Mouse (Mus musculus) spleen, adult 12 weeks (tissue): ENCODE data around the gene Pold2.

Source experiments
- DNase-seq: peaks from one replicate; pipeline ENCODE4 v3.0.0; 2022; ENCODE audit warnings: low spot score

The Pold2 gene

DNA sequence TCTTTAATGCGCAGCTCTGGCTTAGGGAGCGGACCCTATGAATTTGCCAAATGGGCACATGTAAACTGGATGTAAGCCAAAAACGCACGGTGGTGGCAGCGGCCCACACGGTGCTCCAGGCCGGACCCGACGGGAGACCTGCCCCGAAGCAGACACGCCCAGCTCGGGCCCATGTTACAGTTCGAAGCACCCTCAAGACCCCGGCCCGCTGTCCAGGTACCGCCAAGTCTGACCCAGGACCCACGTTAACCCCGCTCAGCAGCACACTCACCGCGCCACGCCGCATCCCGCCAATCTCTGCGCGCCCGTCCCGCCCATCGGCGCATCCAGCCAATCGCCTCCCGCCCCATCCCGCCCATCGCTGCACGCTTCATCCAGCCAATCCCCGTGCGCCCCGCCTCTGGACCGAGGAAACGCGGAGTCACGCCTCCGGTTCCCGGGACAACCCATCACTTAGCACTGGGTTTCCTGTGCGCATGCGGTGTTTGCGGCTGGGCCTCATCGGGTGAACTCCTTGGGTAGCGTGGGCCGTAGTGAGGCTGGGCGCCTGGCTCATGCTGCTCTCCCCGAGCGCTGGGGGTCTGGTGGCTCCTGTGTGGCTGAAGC is at the start of gene Pold2:
Gene Pold2, minus strand, starts transcription at position 372 of the 606 bp plus-strand sequence.
- DNase-seq = peak; percentile 93

- no peak for DNase-seq
These were observed 48.7 kb upstream of the Pold2 start for GRCm38 (mm10) chr11:5926696-5927220.

GRCm38 (mm10) chr11:5924699-5925098 is 46.6 kb upstream of the Pold2 start:
- no peak for DNase-seq

- no peak for DNase-seq
These were observed 42.4 kb upstream of the Pold2 start for GRCm38 (mm10) chr11:5920323-5920960.

DNA sequence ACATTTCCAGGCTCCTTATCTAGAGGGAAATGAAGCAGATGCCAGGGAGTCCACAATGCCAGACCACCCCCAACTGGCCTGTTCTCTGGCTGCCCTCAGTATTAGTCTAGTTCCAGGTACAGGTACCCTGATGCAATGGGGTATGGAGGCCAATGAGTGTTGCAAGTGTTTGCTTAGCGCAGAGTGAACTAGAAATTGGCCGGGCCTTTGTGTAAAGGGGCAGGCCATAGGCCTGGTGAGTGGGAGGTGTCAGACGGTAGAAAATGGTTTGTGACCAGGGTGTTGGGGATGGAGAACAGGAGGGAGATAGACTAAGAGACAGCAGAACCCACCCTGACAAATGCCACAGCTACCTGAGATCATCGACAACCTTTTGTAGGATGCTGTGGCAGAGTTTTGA is 41.5 kb upstream of the Pold2 start:
- DNase-seq = no peak

DNA sequence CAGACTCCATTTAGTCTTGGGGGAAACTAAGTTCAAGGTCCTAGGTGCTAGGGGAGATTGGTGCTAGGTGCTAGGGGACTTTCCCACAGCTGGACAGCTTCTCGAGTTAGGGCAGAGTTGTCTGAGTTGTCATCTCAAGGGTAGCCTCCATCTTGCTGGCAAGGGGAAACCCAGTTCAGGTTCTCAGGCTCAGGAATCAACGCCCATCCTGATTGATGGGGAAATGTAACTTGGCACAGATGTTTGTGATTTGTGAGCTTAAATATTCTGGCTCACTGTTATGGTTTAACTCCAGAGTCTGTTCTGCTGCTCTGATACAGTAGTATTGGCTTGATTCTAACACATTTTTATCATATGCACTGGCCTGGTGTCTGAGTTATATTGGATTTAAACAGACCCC is 40.0 kb upstream of the Pold2 start:
- no peak for DNase-seq

DNA sequence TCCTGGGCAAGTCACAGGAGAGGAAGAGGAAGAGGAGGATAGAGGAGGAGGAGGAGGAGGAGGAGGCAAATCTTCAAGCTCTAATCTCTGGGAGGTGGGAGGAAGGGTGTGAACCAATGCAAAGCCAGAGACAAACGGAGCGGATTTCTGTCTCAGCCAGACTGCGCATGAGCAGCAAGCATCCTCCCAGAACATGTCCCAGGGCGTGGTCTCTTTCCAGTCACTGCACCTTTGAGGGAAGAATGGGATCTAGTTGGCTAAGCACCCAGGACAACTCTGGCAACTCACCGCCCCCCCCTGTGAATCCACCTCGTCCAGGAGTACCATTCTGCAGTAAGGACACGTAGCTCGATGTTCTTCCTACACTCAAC is 38.1 kb upstream of the Pold2 start:
- no peak for DNase-seq

GRCm38 (mm10) chr11:5915429-5916177 is 37.5 kb upstream of the Pold2 start:
- no peak for DNase-seq

DNA sequence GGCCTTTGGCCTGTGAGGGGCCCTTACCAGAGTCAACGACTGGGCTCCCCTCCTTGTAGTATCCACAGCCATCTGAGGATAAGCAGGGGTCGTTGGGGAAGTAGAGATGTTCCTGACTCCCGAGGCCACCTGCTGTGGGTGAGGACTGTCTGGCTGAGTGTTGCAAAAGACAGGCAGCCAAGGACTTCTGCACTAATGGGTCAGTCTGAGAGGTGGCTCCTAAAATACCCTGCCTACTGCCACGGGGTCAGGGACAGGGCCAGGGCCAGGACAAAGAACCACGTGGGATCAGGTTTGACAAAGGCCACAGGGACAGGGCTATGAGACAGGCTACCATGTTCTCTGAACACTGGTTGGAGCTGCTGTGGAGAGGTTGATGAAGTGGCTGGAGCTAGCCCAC is 36.8 kb upstream of the Pold2 start:
- no peak for DNase-seq

DNA sequence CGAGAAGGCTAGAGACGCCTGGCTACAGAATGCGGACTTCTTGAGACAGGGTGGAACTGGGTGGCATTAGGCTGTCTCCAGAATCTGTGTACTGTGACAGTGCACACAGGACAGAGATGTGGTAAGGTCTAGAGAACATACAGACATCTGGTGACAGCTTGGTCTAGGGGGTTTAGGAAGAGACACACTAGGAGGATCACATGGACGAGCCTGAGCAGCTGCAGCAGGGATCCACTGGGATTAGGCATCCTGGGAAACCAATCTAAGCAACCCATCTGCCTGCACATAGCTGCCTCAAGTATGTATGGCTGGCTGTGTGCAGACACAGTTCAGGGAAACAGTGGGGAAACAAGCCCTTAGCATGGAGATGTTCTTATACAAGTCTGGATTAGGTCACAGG is 35.8 kb upstream of the Pold2 start:
- DNase-seq = no peak

- no peak for DNase-seq
These were observed 35.2 kb upstream of the Pold2 start for GRCm38 (mm10) chr11:5913256-5913655.

DNA sequence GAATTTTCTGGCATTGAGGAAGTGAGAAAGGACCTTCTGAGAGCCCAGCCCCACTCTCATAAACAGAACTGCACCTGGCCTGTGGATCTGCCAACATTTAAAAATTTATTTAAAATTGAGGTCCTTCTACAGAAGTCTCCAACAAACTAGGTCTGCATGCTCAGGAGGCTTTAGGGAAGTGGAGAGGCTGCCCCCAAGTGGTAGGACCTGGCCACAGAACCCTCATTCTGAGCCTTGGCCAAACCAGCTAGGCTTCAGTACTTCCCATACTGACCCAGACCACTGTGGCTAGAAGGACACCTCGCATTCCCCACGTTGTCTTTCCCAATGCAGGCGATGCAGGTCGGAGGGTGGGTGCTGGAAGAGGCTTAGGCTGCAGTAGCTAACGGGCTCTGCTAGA is 34.5 kb upstream of the Pold2 start:
- DNase-seq = no peak

DNA sequence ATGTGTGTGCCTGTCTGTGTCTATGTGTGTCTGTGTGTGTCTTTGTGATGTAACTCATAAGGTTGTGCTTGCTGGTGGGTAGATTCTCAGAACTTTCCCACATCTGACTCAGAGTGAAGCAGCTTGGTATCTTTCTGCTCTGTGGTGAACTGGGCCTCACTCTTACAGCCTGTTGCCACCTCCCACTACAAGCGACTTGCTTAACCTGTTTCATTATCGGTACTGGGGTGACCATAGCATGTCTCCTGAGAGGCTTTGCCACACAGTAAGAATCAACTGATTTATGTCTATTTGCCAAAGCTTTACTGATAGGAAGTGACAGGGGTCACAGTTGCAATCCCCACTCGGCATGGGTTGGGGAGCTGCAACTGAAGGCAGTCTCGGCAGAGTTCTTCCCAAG is 30.6 kb upstream of the Pold2 start:
- no peak for DNase-seq

DNA sequence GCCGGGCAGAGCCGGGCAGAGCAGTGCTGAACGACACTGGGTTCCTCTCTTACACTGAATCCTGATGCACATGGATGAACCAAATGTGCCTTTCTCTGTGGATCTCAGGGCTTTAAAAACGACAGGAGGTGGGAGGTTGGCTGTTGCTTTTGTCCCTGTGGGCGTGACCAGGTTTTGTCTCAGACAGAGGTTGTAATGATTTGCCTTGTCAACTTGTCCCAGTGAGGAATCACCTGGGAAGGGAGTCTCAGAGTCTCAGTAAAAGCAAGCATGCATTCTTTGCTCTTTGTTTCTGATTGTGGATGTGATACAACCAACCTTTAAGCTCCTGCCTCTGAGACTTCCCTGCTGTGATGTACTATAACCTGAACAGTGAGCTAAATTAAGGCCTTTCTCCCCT is 29.0 kb upstream of the Pold2 start:
- no peak for DNase-seq

DNA sequence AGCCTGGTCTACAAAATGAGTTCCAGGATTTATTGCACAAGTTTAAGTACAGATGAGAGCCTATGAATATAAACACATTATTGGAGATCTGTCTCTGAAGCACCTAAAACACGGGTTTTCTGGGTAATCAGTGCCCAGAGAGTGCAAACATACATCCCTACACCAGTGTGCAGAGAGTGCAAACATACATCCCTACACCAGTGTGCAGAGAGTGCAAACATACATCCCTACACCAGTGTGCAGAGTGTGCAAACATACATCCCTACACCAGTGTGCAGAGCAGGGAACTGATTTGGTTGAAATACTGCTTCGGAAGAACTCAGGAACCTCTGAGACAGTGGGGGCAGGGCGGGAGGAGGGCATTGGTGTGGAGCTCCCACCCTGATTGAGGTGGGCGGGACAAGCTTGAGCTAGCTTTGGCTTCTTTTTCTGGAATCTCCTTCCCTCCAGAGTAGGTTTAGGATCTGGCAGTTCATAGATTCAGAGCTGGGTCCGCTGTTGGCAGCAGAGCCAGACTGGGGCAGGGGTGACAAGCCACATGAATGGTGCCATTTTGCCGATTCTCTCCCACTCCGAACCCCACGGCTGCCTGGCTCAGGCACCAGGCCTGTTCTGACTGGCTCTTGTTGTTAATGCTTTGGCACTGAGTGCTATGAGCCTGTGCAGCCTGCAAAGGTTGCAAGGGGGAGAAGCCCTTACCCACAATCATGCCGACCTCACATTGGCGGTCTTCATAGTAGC is 27.9 kb upstream of the Pold2 start:
- DNase-seq = no peak

GRCm38 (mm10) chr11:5904871-5905270 is 26.8 kb upstream of the Pold2 start:
- no peak for DNase-seq

- DNase-seq = no peak
These were observed 26.3 kb upstream of the Pold2 start for GRCm38 (mm10) chr11:5904357-5904756.

- no peak for DNase-seq
These were observed 25.8 kb upstream of the Pold2 start for GRCm38 (mm10) chr11:5903844-5904243.

DNA sequence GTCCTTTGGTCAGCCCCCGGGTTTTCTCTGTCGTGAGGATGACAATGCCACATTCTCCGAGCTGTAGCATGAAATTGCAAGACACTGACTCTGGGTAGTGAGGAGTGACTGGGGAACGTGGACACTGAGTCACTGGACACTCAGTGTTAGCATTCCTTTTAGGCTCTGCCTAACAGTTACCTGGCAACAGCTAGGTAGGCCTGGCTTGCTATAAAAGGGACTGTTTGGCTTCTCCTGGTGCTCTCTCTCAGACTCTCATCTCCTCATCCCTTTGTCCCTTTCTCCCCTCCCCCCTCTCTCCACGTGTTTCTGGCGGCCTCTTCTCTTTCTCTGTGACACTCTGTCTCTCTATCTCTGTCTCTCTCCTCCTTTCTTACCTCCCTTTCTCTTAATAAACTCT is 24.3 kb upstream of the Pold2 start:
- DNase-seq = no peak

GRCm38 (mm10) chr11:5901950-5902349 is 23.9 kb upstream of the Pold2 start:
- DNase-seq = no peak

GRCm38 (mm10) chr11:5901320-5901719 is 23.2 kb upstream of the Pold2 start:
- no peak for DNase-seq

DNA sequence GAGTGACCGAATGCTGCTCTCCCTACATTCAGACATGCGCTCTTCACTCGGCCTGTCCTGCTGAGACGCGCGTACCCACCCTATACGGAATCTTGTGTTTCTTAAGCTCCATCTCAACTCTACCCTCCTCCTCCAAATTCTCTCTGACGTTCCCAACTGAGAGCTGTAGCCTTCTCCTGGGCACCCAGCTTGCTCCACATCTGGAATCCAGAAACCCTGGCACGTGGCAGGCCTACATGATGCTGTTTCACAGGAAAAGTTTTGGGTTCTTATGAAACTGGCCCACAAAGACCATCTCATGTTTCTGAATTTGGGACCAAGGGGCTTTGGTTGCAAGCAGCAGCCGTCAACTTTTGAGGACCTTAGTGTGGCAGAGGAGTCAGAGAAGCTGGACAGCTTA is 21.2 kb upstream of the Pold2 start:
- no peak for DNase-seq

- no peak for DNase-seq
These were observed 20.4 kb upstream of the Pold2 start, which contains the start of gene Myl7 for GRCm38 (mm10) chr11:5898531-5898930. Myl7 (minus strand) TSS chr11:5898782.
